In the genomic region with DNA sequence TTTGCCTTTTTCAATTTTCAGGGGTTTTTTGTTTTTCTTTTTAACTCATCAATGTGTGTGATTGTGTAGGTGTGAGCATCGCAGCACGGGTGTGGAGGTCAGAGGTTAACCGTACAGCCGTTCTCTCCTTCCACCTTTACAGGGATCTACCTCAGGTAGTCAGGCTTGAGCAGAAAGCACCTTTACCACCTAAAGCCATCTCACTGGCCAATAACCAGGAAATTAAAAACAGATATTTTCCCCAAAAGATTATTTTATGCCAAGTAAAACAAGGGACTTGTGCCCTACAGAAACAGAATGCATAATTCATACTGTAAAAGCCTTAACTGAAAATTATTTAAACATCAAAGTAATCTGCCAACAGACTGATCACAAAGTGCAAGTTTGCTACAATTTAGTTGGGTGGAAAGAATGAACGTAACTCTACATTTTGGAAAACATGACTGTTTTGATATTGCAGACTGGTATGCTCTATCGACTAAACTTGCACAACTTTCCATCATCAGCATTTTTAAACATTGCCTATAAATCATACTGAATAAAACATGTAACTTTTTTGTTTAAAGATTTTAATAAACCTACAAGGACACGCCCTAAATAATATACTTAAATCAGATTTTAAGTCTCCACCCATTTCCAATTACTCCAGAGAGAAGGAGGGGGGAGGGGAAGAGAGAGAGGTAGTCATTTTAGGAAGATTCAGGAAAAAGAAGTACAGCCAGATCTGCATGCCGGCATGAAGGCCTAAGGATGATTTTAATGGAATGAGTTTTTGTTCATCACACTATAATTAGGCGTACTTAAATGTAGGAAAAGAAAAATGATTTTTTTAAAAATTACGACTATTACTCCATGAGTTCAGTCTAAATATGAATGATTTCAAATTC, we compare ENCODE assay signal across 8 mouse cellular contexts. TPM values are rescaled to one million over a fixed set of nuclear protein-coding genes. Genes with fewer than 3 reads are reported as not detected.
A peak's percentile ranks its signal among the peaks of the same experiment; 100 is the strongest.
DNase-seq lines count a peak whose midpoint lies in the region; ATAC-seq lines count a peak whose summit lies in the region.

No protein-coding gene starts in this region.

- H3K36me3 ChIP-seq in megakaryocyte, embryonic 14.5 days (replicated peaks; ENCODE audit: low read length), result peaks cover 5% of the 10 kb centered on the region
- no peaks in the 10 kb centered on the region for H3K36me3 ChIP-seq in hindbrain, embryonic 16.5 days (ENCODE audit: control insufficient read depth, insufficient read depth, low read length)
- no peaks in the 10 kb centered on the region for H3K36me3 ChIP-seq in midbrain, embryonic 16.5 days (ENCODE audit: control insufficient read depth, insufficient read depth, low read length)

- H3K4me2 ChIP-seq in hindbrain, embryonic 16.5 days (ENCODE audit: low read length), result peak overlapping the region; percentile 67
- H3K4me2 ChIP-seq in midbrain, embryonic 16.5 days (ENCODE audit: low read length), result peak overlapping the region; percentile 64

- peak overlapping the region; percentile 75 for H3K9ac ChIP-seq in hindbrain, embryonic 16.5 days (ENCODE audit: low read depth, low read length)
- peak overlapping the region; percentile 83 for H3K9ac ChIP-seq in midbrain, embryonic 16.5 days (ENCODE audit: low read depth, low read length)

- 0 out of 2 replicates have a peak overlapping the region, but pooled peaks have one; percentile 34 for H3K27ac ChIP-seq in hindbrain, embryonic 16.5 days (ENCODE audit: low read depth, low read length)
- no peak overlapping the region; the same call in 1 of the 2 replicates for H3K27ac ChIP-seq in midbrain, embryonic 16.5 days (ENCODE audit: low read length)

- H3K4me1 ChIP-seq in megakaryocyte, embryonic 14.5 days, result peaks cover 49% of the 10 kb centered on the region
- H3K4me1 ChIP-seq in hindbrain, embryonic 16.5 days (ENCODE audit: control insufficient read depth, insufficient read depth, low read depth, low read length), result peaks cover 23% of the 10 kb centered on the region
- H3K4me1 ChIP-seq in midbrain, embryonic 16.5 days (ENCODE audit: control insufficient read depth, insufficient read depth, low read length), result peaks cover 28% of the 10 kb centered on the region

- H3K27me3 ChIP-seq in megakaryocyte, embryonic 14.5 days (replicated peaks), result no peaks in the 10 kb centered on the region
- H3K27me3 ChIP-seq in hindbrain, embryonic 16.5 days (replicated peaks; ENCODE audit: control insufficient read depth, insufficient read depth, low read length), result no peaks in the 10 kb centered on the region
- no peaks in the 10 kb centered on the region for H3K27me3 ChIP-seq in midbrain, embryonic 16.5 days (ENCODE audit: control insufficient read depth, insufficient read depth, low read depth, low read length)

- 17% methylated on average over 10 of the region's 10 CpGs for WGBS in hindbrain, embryonic 16.5 days
- WGBS in midbrain, embryonic 16.5 days, result 16% methylated on average over 10 of the region's 10 CpGs

- no peak for ATAC-seq in megakaryocyte, adult 5-6 weeks (ENCODE audit: poor library complexity, severe bottlenecking)
- ATAC-seq in hindbrain, embryonic 16.5 days, result no peak
- ATAC-seq in midbrain, embryonic 16.5 days, result no peak
- ATAC-seq in granulocyte monocyte progenitor cell, adult 5-6 weeks (replicated peaks; ENCODE audit: poor library complexity, severe bottlenecking), result no peak

- peak overlapping the region; percentile 96 for H3K4me3 ChIP-seq in megakaryocyte, embryonic 14.5 days (replicated peaks)
- H3K4me3 ChIP-seq in hindbrain, embryonic 16.5 days (ENCODE audit: low read length), result peak overlapping the region; percentile 63
- H3K4me3 ChIP-seq in midbrain, embryonic 16.5 days (ENCODE audit: low read depth, low read length), result peak overlapping the region; percentile 87

- DNase-seq in embryo, embryonic 11 days, result peak; percentile 64
- DNase-seq in yolk sac, embryonic 10.5 days (ENCODE audit: low spot score), result no peak
- DNase-seq in thymus, postnatal 14 days, result no peak

- H3K9me3 ChIP-seq in megakaryocyte, embryonic 14.5 days, result no peaks in the 10 kb centered on the region
- no peaks in the 10 kb centered on the region for H3K9me3 ChIP-seq in hindbrain, embryonic 16.5 days (ENCODE audit: control insufficient read depth, low read length)
- no peaks in the 10 kb centered on the region for H3K9me3 ChIP-seq in midbrain, embryonic 16.5 days (replicated peaks; ENCODE audit: control insufficient read depth, low read length, poor library complexity, severe bottlenecking)

RNA-seq across cellular contexts. Expression of gene 4921524J17Rik, which starts 1.1 kb away (rescaled TPM):
- polyA plus RNA-seq in megakaryocyte, embryonic 14.5 days (2012; ENCODE audit: insufficient read depth, low replicate concordance), result 34.8 TPM in 1 of 2 replicates, not detected in the other
- total RNA-seq in megakaryocyte, adult 5-6 weeks (2015), result 21.1 and 21.2 TPM in 2 replicates
- total RNA-seq in megakaryocyte, adult 5-6 weeks (2017), result 28.9 and 54.2 TPM in 2 replicates
- polyA plus RNA-seq in hindbrain, embryonic 16.5 days (2015; fragmentation: Nextera tagmentation; extraction: Ambion mirVana), result 39.2 and 40.2 TPM in 2 replicates
- 46.5 and 48.6 TPM in 2 replicates for polyA plus RNA-seq in midbrain, embryonic 16.5 days (2015; fragmentation: Nextera tagmentation; extraction: Ambion mirVana)
- 11.2 and 25.9 TPM in 2 replicates for total RNA-seq in granulocyte monocyte progenitor cell, adult 5-6 weeks (2014; fragmentation: Nextera tagmentation)
- 38.7 and 52.3 TPM in 2 replicates for total RNA-seq in granulocyte monocyte progenitor cell, adult 5-6 weeks (2017)

RNA-seq across cellular contexts. Expression of gene Mylk3, which starts 45.4 kb away (rescaled TPM):
- 4.2 TPM in 1 of 2 replicates, not detected in the other for polyA plus RNA-seq in megakaryocyte, embryonic 14.5 days (2012; ENCODE audit: insufficient read depth, low replicate concordance)
- total RNA-seq in megakaryocyte, adult 5-6 weeks (2015), result 0.20 and 0.43 TPM in 2 replicates
- 1.7 and 1.9 TPM in 2 replicates for total RNA-seq in megakaryocyte, adult 5-6 weeks (2017)
- 0.19 and 0.66 TPM in 2 replicates for polyA plus RNA-seq in hindbrain, embryonic 16.5 days (2015; fragmentation: Nextera tagmentation; extraction: Ambion mirVana)
- 0.09 and 0.36 TPM in 2 replicates for polyA plus RNA-seq in midbrain, embryonic 16.5 days (2015; fragmentation: Nextera tagmentation; extraction: Ambion mirVana)
- 0.60 and 1.4 TPM in 2 replicates for total RNA-seq in granulocyte monocyte progenitor cell, adult 5-6 weeks (2014; fragmentation: Nextera tagmentation)
- total RNA-seq in granulocyte monocyte progenitor cell, adult 5-6 weeks (2017), result 1.6 and 1.9 TPM in 2 replicates
